Mouse (Mus musculus) heart, adult 9 months (tissue): ENCODE data around the gene Rrp12.
"Not testable (repeated sequence)": the region's sequence is repeated elsewhere in the genome, so short reads cannot be mapped to it uniquely, and the experiment has no call there.

Source experiments
- DNase-seq, 2 experiments: peaks; one replicate each; pipeline ENCODE4 v3.0.0; 2022; ENCODE audit warnings: low spot score in 2 of 2

The Rrp12 gene

DNA sequence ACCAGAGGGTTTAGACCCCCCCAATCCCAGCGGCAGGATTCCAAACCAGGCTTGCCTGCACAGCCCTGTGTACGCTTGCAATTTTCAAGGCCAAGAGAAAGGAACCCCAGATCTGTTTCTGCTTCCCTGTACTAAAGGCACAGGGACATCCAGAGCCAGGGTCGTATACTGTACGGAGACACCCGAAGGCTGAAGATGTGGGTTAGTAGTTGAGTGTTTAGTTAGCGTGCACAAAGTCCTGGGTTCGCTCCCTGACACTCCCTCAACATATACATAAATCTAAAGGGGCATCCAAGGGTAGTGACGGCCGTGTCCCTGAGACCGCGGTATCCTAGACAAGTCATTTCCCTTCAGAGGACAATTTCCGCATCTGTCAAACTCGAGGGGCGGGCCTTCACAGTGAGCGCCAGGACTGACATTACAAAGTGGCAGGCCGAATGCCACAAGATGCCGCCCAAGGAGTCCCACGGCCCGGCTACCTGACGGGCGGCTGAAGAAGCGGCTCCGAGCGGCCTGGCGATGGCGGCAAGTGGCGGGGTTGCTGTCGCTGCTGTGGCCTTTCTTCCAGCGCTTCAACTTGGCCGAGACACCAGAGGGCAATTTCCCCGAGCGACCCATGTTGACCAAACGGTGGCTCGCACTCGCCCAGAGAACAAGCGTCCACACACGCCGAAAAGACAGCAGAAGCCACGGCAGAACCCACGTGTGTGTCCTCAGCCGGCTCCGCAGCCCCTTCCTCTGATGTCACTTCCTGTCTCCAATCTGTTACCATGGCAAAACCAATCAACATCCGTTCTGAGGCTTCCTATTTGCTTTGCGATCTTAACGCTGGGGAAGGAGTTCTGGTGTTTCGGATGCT lies at the start of gene Rrp12:
Gene Rrp12 (minus strand): TSS at position 714 of the 859 bp plus-strand sequence.
- DNase-seq, result peak; percentile 87 to 89

DNA sequence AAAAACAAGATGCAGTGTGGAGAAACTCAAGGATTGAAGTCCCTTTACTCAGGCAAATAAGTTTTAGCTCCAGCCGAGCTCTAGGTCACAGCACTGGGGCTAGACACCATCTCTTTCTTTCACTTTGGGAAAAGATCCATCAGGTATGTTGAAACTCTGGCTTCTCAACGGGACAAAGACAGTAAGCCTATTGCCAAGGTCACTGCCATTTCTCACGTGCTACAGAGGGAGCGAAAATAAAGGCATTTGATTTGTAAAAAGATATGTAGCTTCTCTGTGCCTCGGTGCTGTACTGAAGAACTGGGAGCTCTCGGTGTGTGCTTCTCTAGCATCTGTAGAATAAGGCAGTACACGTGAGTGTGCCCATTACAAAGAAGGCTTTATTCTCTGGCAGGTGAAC lies 47.9 kb upstream of the Rrp12 start:
- no peak for DNase-seq

DNA sequence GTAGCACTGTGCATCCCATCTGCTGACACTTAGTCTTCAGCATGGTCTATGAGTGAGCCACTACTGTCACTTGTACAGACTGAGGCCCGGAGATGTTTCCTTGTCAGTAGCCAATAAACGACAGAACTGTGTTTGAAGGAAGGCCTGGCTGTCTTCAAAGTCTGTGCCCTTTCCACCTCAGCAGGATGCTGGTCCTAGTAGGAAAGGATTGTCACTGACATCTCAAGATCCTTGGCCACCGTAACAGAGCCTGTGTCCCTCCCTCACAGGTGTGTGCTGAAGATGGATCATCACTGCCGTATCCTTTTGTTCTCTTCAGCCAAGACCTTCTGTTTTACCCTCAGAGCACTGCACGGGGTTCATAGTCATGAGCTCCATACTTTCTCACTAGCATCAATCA lies 42.6 kb upstream of the Rrp12 start:
- no peak for DNase-seq

DNA sequence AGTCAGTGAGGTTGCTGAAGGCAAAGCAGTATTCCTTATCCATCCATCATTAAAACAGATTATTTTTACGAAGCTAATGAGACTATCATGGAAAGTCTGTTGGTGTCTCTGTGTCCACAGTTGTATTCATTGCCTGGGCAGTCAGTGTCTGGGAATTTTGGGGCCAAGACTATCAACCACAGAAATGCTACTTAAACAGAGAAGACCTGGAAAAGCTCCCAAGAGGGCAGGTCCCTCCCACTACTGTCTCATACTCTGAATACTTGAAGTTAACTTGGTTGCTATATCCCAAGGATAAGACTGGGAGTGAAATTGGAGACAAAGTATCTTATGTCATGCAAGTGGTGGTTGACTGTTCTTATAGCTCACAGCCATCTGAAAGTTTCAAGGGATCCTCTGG lies 39.9 kb upstream of the Rrp12 start:
- no peak for DNase-seq

DNA sequence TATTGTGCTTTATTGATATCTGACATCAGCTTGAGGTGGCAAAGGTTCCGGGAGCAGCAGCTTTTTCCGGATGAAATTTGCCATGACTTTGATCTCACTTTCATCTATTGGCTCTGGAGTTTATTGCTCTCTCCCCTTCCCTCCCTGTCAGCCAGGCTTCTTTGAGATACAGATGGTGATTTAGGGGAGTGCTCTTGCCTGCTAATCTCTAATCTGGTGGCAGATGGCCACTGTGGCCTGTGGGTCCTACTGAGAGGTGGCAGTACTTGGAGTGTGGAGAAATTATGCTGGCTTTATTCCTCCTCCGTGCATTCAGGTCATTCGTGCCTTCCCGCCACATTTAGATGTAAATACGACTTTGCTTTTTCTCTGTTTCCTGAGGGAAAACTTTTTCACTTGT lies 38.2 kb upstream of the Rrp12 start:
- DNase-seq, result no peak

DNA sequence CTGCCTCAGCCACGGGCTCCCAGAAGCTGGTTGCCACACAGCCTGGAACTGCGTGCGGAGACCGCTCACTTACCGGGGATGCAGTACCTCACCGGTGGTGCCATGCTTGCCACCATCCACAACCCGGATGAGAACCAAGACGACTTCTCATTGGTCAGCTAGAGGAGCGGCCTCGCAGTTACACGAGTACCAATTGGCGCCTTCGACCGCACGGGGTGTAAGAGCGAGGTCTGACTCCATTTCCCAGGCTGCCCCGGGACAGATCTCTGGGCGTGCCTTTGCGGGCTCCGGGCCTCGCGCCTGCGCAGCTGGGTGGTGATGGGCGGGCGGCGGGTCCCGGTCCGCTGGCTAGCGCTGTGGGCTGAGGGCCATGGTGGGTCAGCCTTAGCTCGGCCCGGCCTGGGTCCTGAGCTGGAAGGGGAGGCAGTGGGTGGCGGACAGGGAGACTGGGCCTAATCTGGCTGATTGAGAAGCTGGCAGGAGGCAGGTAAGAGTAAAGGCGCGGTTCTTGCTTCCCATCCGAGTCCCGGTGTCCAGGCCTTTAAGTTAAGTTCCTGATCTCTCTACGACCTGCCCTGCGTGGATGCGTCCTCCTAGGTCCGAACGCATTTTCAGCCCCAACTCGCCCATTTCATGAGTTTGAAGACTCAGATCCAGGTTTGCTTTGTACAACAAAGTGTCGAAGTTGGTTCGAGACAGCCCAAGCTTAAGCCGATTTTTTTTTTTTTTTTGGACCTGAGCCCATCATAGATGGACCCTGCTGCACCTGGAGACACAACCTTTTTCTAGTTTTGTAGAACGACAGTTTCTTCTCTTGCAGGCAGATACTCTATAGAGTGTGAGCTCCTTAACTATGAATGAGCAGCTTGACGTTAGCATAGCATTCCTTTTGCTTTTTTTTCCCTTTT lies 37.5 kb upstream of the Rrp12 start, which contains the start of the genes Exosc1 and Zdhhc16:
Gene Exosc1 (minus strand): TSS at position 245 of the 908 bp plus-strand sequence.
Gene Zdhhc16 (plus strand): TSS at position 302 of the 908 bp plus-strand sequence.
- DNase-seq, result peak; percentile 99 to 100

DNA sequence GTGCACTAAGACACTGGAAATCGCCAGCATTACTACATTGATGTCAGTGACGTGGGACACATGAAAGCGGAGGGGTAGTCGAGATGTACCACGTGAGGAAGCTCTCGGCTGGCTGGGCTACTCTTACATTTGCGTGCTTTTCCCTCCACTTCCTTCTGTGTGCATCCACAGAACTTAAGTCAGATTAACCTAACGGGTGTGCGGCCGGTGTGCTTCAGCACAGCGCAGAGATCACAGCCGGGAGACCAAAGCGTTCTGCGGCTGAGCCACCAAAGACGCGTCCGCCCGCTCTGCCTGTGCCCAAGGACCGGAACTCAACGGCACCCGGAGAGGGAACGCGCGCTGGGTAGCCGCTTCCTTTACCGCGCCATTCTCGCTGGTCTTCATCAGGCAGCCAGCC lies 36.7 kb upstream of the Rrp12 start:
- DNase-seq, result no peak

DNA sequence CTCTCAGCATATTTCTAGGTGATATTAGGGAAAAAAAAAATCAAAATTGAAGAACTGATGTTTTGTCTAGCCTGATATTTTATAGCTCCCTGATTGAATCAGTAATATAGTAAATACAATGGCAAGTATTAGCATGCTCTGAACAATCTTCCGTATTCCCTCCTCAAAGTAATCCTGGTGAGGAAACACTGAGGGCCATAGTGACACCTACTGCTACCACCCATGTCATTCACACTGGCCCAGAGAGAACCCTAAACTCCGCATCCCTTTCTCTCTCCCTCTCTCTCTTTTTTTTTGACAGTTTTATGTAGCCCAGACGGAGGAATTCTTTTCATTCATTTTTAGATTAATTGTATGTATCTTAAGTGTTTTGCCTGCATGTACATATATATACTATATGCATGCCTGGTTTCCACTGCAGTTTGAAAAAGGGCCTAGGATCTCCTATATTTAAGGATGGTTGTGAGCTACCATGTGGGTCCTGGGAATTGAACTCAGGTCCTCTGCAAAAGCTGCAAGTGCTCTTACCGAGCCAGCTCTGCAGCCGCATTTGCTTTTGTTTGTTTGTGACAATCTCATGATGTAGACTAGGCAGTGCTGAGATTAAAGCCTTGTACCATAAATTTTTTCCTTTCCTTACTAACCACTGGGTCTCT lies 24.6 kb upstream of the Rrp12 start:
- DNase-seq, result no peak

DNA sequence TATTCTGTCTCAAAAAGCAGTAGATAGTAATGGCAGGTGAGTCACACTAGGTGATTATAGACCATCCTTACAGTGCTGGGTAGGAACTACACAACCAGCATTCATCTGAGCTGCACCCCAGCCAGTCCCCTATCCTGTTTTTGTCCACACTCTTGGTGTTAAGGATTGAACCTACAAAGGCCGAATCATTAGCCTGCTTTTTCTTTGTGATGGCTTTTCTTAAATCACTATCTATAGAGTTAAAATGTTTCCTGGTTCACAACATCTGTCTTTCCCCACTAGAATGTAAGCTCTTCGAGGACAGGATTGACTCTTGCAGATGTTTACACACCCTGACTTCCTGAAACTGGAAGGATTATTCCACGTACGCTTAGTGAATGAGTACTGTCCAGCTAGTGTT lies 23.5 kb upstream of the Rrp12 start:
- DNase-seq, result no peak

DNA sequence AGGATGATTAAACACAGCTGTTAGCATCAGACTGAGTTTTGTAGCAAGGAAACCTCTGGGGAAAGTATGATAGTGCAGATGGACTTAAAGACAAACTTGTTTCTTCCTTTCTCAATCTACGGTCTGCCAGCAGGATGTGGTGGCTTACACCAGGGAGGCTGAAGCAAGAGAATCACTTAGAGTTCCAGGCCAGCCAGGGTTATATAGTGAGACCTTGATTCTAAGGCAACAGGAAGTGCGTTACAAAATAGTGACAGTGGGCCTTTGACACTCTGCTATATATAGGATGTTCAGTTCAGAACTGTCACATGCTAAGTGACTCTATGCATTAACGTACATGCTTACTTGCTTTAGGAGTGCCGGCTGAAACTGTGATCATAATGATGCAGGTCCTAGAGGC lies 20.9 kb upstream of the Rrp12 start:
- DNase-seq, result no peak

DNA sequence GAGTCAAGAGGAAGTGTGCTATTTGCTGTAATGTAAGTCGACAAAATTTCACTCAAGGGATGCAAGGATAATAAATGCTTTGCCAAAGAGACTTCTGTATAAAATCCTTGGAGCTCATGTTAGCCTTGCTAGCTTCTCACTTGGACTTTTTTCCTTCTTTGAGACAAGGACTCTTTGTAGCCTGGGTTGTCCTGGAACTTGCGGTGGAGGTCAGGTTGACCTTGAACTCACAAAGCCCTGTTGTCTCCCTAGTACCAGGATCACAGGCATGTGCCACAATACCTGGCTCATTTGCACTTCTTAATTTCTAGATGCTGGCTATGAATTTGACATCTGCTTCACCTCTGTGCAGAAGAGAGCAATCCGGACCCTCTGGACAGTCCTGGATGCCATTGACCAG lies 19.3 kb upstream of the Rrp12 start:
- DNase-seq, result no peak

DNA sequence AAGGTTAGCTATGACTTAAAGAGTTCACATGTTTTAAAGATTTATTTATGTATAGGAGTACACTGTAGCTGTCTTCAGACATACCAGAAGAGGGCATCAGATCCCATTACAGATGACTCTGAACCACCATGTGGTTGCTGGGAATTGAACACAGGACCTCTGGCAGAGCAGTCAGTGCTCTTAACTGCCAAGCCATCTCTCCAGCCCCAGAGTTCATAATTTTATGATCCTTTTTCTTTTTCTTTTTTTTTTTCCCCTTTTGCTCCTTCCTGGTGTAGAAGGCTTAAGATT lies 18.6 kb upstream of the Rrp12 start:
- not testable (repeated sequence) for DNase-seq

DNA sequence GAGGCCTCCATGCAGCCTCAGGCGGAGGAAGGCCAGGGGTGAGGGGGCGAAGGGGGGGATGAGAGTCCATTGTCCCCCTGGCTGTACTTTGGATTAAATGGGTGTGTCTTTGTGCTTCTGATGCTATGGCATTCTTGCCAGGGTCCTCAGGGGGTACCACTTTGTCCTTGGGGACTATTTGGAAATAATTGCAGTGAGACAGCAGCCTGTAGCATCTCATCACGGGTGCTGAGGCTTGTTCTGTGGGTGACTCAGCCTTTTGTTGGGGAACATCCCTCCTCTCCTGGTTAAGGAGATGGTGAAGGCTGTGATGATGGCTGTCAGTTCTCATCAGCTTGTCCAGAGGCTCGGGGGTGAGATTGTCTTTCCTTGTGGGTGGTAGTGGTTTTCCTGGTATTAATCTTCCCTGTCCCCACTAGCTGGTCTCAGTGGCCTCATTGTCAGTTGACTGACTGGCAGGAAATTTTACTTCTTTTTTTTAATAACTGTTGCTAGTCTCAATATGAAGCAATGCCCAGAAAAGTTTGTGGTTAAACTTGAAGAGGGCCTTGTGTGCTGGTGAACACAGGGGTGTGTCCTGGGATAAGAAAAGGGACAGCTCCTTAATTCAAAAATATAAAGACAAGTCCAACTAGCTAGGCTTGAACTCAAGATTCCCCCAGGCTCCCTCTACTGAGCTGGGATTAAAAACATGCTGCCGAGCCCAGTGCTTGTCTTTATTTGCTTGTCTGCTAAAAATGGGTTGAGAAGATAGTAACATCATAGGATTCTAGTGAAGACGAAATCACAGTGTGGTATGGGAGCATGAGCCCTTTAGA lies 18.0 kb upstream of the Rrp12 start:
- DNase-seq, result no peak

DNA sequence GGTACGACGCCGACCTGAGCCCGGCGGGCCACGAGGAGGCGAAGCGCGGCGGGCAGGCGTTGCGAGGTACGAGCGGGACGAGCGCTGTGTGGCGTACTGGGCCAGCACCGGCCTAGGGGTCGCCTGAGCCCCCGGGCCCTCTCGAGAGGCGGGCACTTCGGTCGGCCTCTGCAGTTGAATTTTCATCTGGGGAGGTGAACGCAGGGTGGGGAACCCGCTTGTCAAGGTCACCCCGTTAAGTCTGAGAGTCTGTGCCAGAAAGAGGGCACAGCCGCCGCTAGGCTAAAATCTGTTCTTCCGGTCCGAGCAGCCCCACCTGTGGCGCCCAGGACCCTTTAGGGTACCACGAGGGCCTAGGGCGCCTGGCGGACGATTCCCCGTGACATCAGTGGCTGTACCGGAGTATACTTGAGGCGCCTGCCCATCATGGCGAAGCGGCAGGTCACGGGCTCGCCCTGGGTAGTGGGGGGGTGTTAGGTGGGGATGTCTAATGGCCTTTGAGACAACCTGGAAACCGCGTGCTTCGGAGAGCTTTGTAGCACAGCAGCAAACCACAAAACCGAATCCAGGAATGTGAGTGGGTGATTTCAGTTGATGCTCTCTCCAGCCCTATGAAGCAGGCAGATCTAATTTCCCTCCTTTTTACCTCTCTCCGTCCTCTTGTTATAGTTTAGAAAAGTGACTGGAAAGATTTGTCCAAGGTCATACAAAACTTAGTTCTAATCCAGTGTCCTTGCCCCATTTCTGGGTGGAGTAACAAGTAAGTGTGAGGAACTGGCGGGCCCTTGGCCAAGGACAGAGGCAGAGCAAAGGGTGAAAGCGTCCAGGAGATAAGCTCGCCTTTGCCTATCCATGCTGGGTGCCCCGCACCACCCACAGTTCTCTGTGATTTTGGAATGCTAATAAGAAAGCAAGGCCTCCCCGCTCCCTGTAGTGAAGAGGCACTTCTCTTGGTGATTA lies 16.4 kb upstream of the Rrp12 start:
- peak; percentile 21 to 44 for DNase-seq

DNA sequence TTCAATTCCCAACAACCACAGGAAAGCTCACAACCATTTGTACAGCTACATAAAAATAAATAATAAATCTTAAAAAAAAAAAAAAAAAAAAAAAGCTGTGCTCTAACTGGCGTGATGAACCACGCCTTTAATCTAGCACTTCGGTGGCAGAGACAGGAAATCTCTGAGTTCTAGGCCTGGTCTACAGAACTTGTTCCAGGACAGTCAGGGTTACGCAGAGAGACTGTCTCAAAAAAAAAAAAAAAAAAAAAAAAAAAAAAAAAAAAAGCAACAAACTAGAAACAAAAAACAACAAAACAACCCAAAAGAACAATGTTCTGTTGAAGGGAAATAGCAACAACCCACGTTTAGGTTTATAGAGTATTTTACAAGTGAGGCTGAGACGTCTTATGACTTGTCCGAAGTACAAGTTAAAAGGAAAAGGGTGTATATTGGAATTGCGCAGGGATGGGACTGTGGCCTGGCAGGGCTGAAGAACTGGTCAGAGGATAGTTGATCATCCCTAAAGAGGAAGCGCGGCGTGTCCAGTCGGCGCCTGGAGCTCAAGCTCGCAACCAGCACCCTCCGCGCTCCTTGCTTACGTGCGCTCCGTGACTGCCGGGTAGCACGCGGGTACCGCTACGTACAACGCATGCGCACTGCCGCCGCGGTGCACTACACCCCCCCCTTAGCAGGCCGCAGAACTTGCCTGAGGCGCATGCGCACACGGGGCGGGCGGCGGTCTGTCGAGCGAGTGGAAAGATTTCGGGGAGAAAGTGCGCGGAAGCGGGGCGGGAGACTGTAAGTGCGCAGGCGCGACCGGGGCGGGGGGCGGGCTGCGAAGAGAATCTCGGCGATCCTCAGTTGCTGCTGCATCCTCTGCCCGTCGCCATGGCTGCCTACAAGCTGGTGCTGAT lies 15.5 kb upstream of the Rrp12 start, which contains the start of gene Pgam1:
Gene Pgam1 (plus strand): TSS at position 746 of the 896 bp plus-strand sequence.
- DNase-seq, result peak; percentile 95 to 97

DNA sequence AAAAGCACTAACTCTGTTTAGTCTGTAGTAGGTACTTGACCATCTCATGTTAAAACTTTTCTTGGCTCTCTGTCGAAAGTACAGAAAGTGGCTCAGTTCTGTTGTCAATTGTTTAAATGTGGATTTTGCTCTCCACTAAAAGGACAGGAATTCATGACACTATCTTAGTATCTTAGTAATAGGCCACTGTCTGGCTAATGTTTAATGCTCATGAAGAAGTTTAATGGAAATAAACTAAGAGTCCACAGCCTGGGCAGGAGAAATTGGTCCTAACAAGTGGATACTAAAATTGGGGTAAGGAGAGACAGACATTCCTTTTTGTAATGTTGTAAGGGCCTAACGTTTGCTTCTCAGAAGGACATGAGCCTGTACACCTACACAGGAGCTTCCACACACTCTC lies 14.4 kb upstream of the Rrp12 start:
- DNase-seq, result no peak

DNA sequence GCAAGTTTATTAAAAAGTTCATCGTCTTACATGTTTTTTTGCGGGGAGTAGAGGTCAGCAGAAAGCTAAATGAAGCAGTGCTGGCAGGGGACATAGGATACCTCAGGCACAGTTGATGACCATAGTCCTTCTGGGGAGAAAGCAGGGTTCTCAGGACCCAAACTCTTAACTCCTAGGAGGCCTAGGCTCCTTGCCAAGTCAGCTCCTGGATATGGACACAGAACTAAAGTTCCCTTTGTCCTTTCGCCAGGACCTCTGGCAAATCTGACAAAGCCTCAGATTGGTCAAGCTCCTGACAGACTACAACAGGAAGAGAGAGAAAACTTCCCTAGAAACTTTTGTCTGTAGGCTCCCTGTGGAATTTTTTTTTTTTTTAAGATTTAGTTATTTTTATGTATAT lies 12.8 kb upstream of the Rrp12 start:
- no peak for DNase-seq

DNA sequence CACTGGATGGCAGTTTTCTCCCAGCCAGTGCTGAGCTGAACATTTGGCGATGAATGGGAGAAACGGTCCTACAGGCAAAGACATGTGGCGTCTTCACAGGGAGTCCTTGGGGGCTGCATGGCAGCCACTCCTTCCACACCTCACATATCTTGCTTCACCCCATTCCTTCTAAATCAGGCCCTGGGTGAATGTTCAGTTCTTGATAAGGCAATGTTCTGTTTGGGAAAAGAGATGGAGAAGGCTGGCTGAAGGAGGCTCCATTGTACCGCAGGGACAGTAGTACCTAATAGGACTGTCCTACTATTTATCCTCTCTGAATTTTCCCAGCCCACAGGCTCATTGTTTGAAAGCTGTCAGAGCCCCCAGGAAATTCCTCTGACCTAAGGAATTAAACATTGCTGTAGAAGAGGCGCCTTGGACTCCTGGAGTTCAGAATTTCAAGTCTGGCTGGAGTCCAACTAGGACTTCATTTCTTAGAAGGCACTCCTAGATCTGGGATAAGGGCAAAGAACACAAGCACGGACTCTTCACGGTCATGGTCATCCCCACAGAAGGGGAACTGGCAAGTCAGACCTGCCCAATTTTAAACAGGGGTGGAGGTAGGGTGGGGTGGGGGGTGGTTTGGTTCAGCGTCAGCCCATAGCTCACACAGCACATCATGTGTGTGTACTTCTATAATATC lies 11.2 kb upstream of the Rrp12 start:
- no peak for DNase-seq
